ENCODE assay signal across 9 mouse cellular contexts in the genomic region with DNA sequence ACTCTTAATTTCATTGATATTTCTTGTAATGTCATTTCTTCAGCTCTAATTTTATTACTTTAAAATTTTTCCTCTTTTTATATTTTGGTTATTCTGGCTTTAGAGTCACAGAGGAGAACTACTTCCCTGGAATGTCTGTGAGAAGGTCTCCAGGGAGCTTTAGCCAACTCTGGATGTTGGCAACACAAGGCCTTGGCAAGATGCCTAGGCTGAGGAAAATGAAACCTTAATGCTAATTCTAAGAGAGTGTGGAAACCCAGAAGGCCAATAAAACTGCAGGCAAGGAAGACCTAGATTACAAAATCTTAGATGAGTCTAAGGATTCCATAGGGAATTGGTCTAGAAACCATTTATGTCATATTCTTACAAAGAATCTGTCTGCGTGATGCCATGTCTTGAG.
DNase-seq lines count a peak whose midpoint lies in the region; ATAC-seq and TF ChIP-seq lines count a peak whose summit lies in the region.
"Had no signal": no experiment of that assay in that cellular context is flagged by ENCODE, and none has a peak within 500 bp of the region (broad histone marks: within the 10 kb centered on the region; RNA-seq: fewer than 3 reads in every experiment).

No protein-coding gene starts in this region.

- TF ChIP-seq EP300 in lung, postnatal 0 days (IDR thresholded peaks at IDR 0.05) = no peak

- no peaks in the 10 kb centered on the region for H3K27me3 ChIP-seq in forebrain, embryonic 14.5 days (replicated peaks; ENCODE audit: control insufficient read depth, insufficient read depth, low read length)
- peaks cover 23% of the 10 kb centered on the region for H3K27me3 ChIP-seq in forebrain, embryonic 10.5 days (ENCODE audit: poor library complexity, severe bottlenecking)
- H3K27me3 ChIP-seq in midbrain, embryonic 14.5 days (ENCODE audit: control insufficient read depth, insufficient read depth, low read length) = no peaks in the 10 kb centered on the region
- no peaks in the 10 kb centered on the region for H3K27me3 ChIP-seq in midbrain, embryonic 15.5 days (replicated peaks)
- no peaks in the 10 kb centered on the region for H3K27me3 ChIP-seq in lung, postnatal 0 days (replicated peaks; ENCODE audit: insufficient read depth, low read length)
- 0 out of 2 replicates have a peak, but pooled peaks cover 5% of the 10 kb centered on the region for H3K27me3 ChIP-seq in midbrain, embryonic 13.5 days
- no peaks in the 10 kb centered on the region for H3K27me3 ChIP-seq in hindbrain, embryonic 16.5 days (replicated peaks; ENCODE audit: control insufficient read depth, insufficient read depth, low read length)

- H3K36me3 ChIP-seq in forebrain, embryonic 14.5 days (ENCODE audit: control insufficient read depth, insufficient read depth, low read length) = no peaks in the 10 kb centered on the region
- H3K36me3 ChIP-seq in forebrain, embryonic 10.5 days (replicated peaks) = no peaks in the 10 kb centered on the region
- no peaks in the 10 kb centered on the region for H3K36me3 ChIP-seq in midbrain, embryonic 14.5 days (ENCODE audit: control insufficient read depth, insufficient read depth, low read length)
- H3K36me3 ChIP-seq in midbrain, embryonic 15.5 days (replicated peaks) = no peaks in the 10 kb centered on the region
- H3K36me3 ChIP-seq in lung, postnatal 0 days (ENCODE audit: insufficient read depth, low read length) = no peaks in the 10 kb centered on the region
- no peaks in the 10 kb centered on the region for H3K36me3 ChIP-seq in midbrain, embryonic 13.5 days
- no peaks in the 10 kb centered on the region for H3K36me3 ChIP-seq in hindbrain, embryonic 16.5 days (ENCODE audit: control insufficient read depth, insufficient read depth, low read length)

- H3K4me1 ChIP-seq in forebrain, embryonic 14.5 days (ENCODE audit: control insufficient read depth, insufficient read depth, low read length) = peaks cover 10% of the 10 kb centered on the region
- H3K4me1 ChIP-seq in forebrain, embryonic 10.5 days = peaks cover 16% of the 10 kb centered on the region
- 0 out of 2 replicates have a peak, but pooled peaks cover 2% of the 10 kb centered on the region for H3K4me1 ChIP-seq in midbrain, embryonic 14.5 days (ENCODE audit: control insufficient read depth, insufficient read depth, low read length)
- no peaks in the 10 kb centered on the region for H3K4me1 ChIP-seq in midbrain, embryonic 15.5 days
- H3K4me1 ChIP-seq in lung, postnatal 0 days (ENCODE audit: insufficient read depth, low read depth, low read length) = no peaks in the 10 kb centered on the region
- H3K4me1 ChIP-seq in midbrain, embryonic 13.5 days (replicated peaks) = peaks cover 14% of the 10 kb centered on the region
- H3K4me1 ChIP-seq in hindbrain, embryonic 16.5 days (ENCODE audit: control insufficient read depth, insufficient read depth, low read depth, low read length) = no peaks in the 10 kb centered on the region

- no peak overlapping the region for H3K4me2 ChIP-seq in forebrain, embryonic 14.5 days (ENCODE audit: low read length)
- H3K4me2 ChIP-seq in midbrain, embryonic 14.5 days (ENCODE audit: low read length) = no peak overlapping the region
- H3K4me2 ChIP-seq in midbrain, embryonic 15.5 days = no peak overlapping the region
- H3K4me2 ChIP-seq in lung, postnatal 0 days (replicated peaks; ENCODE audit: low read depth, low read length) = no peak overlapping the region
- no peak overlapping the region for H3K4me2 ChIP-seq in midbrain, embryonic 13.5 days (replicated peaks)
- no peak overlapping the region for H3K4me2 ChIP-seq in hindbrain, embryonic 16.5 days (ENCODE audit: low read length)

- no peak overlapping the region for H3K4me3 ChIP-seq in forebrain, embryonic 14.5 days (ENCODE audit: low read depth, low read length)
- H3K4me3 ChIP-seq in forebrain, embryonic 10.5 days = no peak overlapping the region
- H3K4me3 ChIP-seq in midbrain, embryonic 14.5 days (replicated peaks; ENCODE audit: low read depth, low read length) = no peak overlapping the region
- H3K4me3 ChIP-seq in midbrain, embryonic 15.5 days = no peak overlapping the region
- H3K4me3 ChIP-seq in lung, postnatal 0 days (ENCODE audit: low read depth, low read length) = no peak overlapping the region
- H3K4me3 ChIP-seq in midbrain, embryonic 13.5 days (replicated peaks) = no peak overlapping the region
- no peak overlapping the region for H3K4me3 ChIP-seq in hindbrain, embryonic 16.5 days (ENCODE audit: low read length)

- H3K27ac ChIP-seq in forebrain, embryonic 14.5 days (ENCODE audit: low read depth, low read length) = no peak overlapping the region
- no peak overlapping the region for H3K27ac ChIP-seq in forebrain, embryonic 10.5 days
- no peak overlapping the region for H3K27ac ChIP-seq in midbrain, embryonic 14.5 days (replicated peaks; ENCODE audit: low read depth, low read length)
- no peak overlapping the region for H3K27ac ChIP-seq in midbrain, embryonic 15.5 days
- H3K27ac ChIP-seq in lung, postnatal 0 days (ENCODE audit: low read length) = no peak overlapping the region
- H3K27ac ChIP-seq in midbrain, embryonic 13.5 days = no peak overlapping the region
- H3K27ac ChIP-seq in hindbrain, embryonic 16.5 days (ENCODE audit: low read depth, low read length) = no peak overlapping the region

- no peak for ATAC-seq in forebrain, embryonic 14.5 days
- ATAC-seq in midbrain, embryonic 14.5 days (ENCODE audit: low FRiP score, low TSS enrichment) = no peak
- no peak for ATAC-seq in midbrain, embryonic 15.5 days (replicated peaks)
- no peak for ATAC-seq in lung, postnatal 0 days
- ATAC-seq in midbrain, embryonic 13.5 days = no peak
- no peak for ATAC-seq in hindbrain, embryonic 16.5 days
- ATAC-seq: CD4-positive, CD25-positive, alpha-beta regulatory T cell, adult 4 months had no signal

- H3K9me3 ChIP-seq in forebrain, embryonic 14.5 days (replicated peaks; ENCODE audit: control insufficient read depth, low read length) = no peaks in the 10 kb centered on the region
- H3K9me3 ChIP-seq in forebrain, embryonic 10.5 days = no peaks in the 10 kb centered on the region
- no peaks in the 10 kb centered on the region for H3K9me3 ChIP-seq in midbrain, embryonic 14.5 days (ENCODE audit: control insufficient read depth, low read length)
- no peaks in the 10 kb centered on the region for H3K9me3 ChIP-seq in midbrain, embryonic 15.5 days
- no peaks in the 10 kb centered on the region for H3K9me3 ChIP-seq in lung, postnatal 0 days (ENCODE audit: low read length)
- H3K9me3 ChIP-seq in midbrain, embryonic 13.5 days = no peaks in the 10 kb centered on the region
- H3K9me3 ChIP-seq in hindbrain, embryonic 16.5 days (ENCODE audit: control insufficient read depth, low read length) = no peaks in the 10 kb centered on the region

- H3K9ac ChIP-seq in forebrain, embryonic 14.5 days (ENCODE audit: low read length) = no peak overlapping the region
- no peak overlapping the region for H3K9ac ChIP-seq in midbrain, embryonic 14.5 days (replicated peaks; ENCODE audit: low read length)
- no peak overlapping the region for H3K9ac ChIP-seq in midbrain, embryonic 15.5 days
- H3K9ac ChIP-seq in lung, postnatal 0 days (replicated peaks; ENCODE audit: low read depth) = no peak overlapping the region
- H3K9ac ChIP-seq in midbrain, embryonic 13.5 days (replicated peaks) = no peak overlapping the region
- no peak overlapping the region for H3K9ac ChIP-seq in hindbrain, embryonic 16.5 days (ENCODE audit: low read depth, low read length)

- TF ChIP-seq CTCF in lung, postnatal 0 days (IDR thresholded peaks at IDR 0.05) = no peak

- 85% methylated on average over 1 of the region's 1 CpGs for WGBS in forebrain, embryonic 14.5 days
- 93% methylated on average over 1 of the region's 1 CpGs for WGBS in forebrain, embryonic 10.5 days
- WGBS in midbrain, embryonic 14.5 days = 90% methylated on average over 1 of the region's 1 CpGs
- 88% methylated on average over 1 of the region's 1 CpGs for WGBS in midbrain, embryonic 15.5 days
- 50% methylated on average over 1 of the region's 1 CpGs for WGBS in lung, postnatal 0 days
- 84% methylated on average over 1 of the region's 1 CpGs for WGBS in midbrain, embryonic 13.5 days
- 73% methylated on average over 1 of the region's 1 CpGs for WGBS in hindbrain, embryonic 16.5 days

- DNase-seq in forebrain, embryonic 14.5 days (ENCODE audit: low spot score) = peak; percentile 82
- DNase-seq in forebrain, embryonic 10.5 days (ENCODE audit: extremely low spot score, low spot score) = no peak
- DNase-seq in midbrain, embryonic 14.5 days = peak; percentile 66
- DNase-seq in gastrocnemius, adult 18-20 months (ENCODE audit: low spot score) = peak; percentile 40
- DNase-seq in lung, postnatal 0 days (ENCODE audit: low spot score) = peak; percentile 26
